Mouse (Mus musculus): Measurements from ENCODE around the gene Treh.

DNA sequence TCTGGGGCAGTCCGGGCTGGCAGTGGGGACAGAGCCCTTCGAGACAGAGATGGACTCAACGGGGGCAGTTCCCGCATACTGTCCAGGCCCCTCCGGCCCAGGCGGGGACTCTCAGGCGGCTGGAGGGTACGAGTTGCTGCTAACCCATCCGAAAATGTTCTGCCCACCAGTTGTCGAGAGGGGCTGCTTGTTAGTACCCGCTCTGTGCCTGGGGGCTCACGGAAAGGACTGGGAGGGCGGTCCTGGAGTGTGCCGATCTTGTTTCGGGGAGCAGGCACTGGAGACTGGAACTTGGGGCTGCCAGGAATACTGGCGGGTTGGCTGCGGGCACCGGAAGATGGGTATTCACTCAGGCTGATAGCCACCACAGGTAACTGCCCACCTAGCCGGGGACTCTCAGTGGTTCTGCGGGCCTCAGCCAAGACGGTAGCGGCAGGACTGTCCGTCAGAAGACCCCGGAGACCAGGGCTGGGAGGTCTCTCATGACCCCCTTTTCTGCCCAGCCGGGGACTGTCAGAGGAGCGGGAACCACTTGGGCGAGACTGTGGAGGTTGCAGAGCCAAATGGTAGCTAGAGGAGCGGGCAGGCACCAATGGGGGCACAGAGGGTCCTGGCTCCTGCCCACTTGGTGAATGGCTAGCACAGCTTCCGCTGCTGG, 42.8 kb downstream of the Treh start:
- TF ChIP-seq MYOG (IDR thresholded peaks at IDR 0.05; ENCODE audit: control insufficient read depth in 1 of 3, insufficient read depth in 1 of 3, insufficient read length in 2 of 3, low read depth in 2 of 3): no peak
- no peak for TF ChIP-seq POLR2A (IDR thresholded peaks at IDR 0.05; ENCODE audit: insufficient read length, low read depth)
- TF ChIP-seq TCF12 (IDR thresholded peaks at IDR 0.05; ENCODE audit: insufficient read depth, poor library complexity, severe bottlenecking): no peak
- TF ChIP-seq USF1 (IDR thresholded peaks at IDR 0.05; ENCODE audit: low read depth): no peak
- no peak for TF ChIP-seq E2F4 (IDR thresholded peaks at IDR 0.05; ENCODE audit: insufficient read depth)
- TF ChIP-seq REST (IDR thresholded peaks at IDR 0.05; ENCODE audit: insufficient read depth, insufficient read length): no peak
- TF ChIP-seq POLR2AphosphoS2 (IDR thresholded peaks at IDR 0.05; ENCODE audit: insufficient read length, low read depth): no peak
- no peak for TF ChIP-seq MAX (IDR thresholded peaks at IDR 0.05; ENCODE audit: low read depth)

Data from myocyte (in vitro differentiated cells).